Mouse (Mus musculus): ENCODE data around the gene Phxr2. TPM values are rescaled to one million over a fixed set of nuclear protein-coding genes. Genes with fewer than 3 reads are reported as not detected.
A peak's percentile ranks its signal among the peaks of the same experiment; 100 is the strongest.

Phxr2 gene
- polyA plus RNA-seq, 1 experiment from 2014 or later = not detected

GRCm38 (mm10) chr10:99106703-99107631, 19.2 kb downstream of the Phxr2 start, which contains the start of gene Poc1b:
Gene Poc1b (plus strand): TSS chr10:99107036.
- Histone ChIP-seq H3K4me3 (replicated peaks; ENCODE audit: low read depth, low read length) (peak within 1 kb of the TSS; percentile 100), H3K9me3 (replicated peaks; ENCODE audit: low read length) (no peaks in the 10 kb centered on the region), H3K9ac (ENCODE audit: low read depth, low read length) (peak within 1 kb of the TSS; percentile 85), H3K36me3 (ENCODE audit: insufficient read depth, low read length) (peaks cover 5% of the 10 kb centered on the region), H3K4me1 (replicated peaks; ENCODE audit: insufficient read depth, low read length) (0 out of 2 replicates have a peak, but pooled peaks cover 6% of the 10 kb centered on the region), H3K27ac (peak within 1 kb of the TSS; percentile 82), H3K4me2 (ENCODE audit: low read length) (peak within 1 kb of the TSS; percentile 98), H3K27me3 (ENCODE audit: insufficient read depth, low read length) (no peaks in the 10 kb centered on the region)
- DNase-seq (ENCODE audit: low spot score) = peak; percentile 92
- ATAC-seq (replicated peaks; ENCODE audit: low FRiP score, low read depth) = peak; percentile 90
- no peak for TF ChIP-seq CTCF (IDR thresholded peaks at IDR 0.05; ENCODE audit: low read depth)
- under 1% methylated on average over 103 of the region's 106 CpGs for whole genome bisulfite sequencing

DNA sequence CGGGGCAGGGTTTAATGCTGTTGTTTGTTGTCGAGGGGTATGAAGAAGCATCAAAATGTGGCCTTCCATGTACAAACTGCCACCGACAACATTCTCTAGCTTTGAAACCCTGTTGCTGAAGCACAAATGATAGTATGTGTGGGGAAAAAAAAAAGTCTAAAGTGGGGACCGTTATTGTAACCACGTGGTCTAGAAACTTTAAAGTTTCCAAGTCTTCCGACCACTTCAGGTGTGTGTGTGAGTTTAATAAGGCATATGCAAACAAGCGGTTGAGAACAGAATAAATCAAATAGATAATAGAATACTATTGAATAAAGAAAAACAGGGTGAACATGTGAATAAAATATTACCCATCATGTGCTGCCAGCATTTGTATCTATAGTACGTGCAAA, 19.8 kb downstream of the Phxr2 start:
- Histone ChIP-seq H3K4me2 (ENCODE audit: low read length) (peak overlapping the region; percentile 98), H3K27me3 (ENCODE audit: insufficient read depth, low read length) (no peaks in the 10 kb centered on the region), H3K4me1 (replicated peaks; ENCODE audit: insufficient read depth, low read length) (0 out of 2 replicates have a peak, but pooled peaks cover 6% of the 10 kb centered on the region), H3K9me3 (replicated peaks; ENCODE audit: low read length) (no peaks in the 10 kb centered on the region), H3K27ac (no peak overlapping the region), H3K9ac (ENCODE audit: low read depth, low read length) (peak overlapping the region; percentile 85; the same call in 1 of the 2 replicates), H3K36me3 (ENCODE audit: insufficient read depth, low read length) (peaks cover 5% of the 10 kb centered on the region), H3K4me3 (replicated peaks; ENCODE audit: low read depth, low read length) (peak overlapping the region; percentile 100)
- WGBS = 33% methylated on average over 8 of the region's 8 CpGs
- no peak for DNase-seq (ENCODE audit: low spot score)
- ATAC-seq (replicated peaks; ENCODE audit: low FRiP score, low read depth) = no peak
- no peak for TF ChIP-seq CTCF (IDR thresholded peaks at IDR 0.05; ENCODE audit: low read depth)

DNA sequence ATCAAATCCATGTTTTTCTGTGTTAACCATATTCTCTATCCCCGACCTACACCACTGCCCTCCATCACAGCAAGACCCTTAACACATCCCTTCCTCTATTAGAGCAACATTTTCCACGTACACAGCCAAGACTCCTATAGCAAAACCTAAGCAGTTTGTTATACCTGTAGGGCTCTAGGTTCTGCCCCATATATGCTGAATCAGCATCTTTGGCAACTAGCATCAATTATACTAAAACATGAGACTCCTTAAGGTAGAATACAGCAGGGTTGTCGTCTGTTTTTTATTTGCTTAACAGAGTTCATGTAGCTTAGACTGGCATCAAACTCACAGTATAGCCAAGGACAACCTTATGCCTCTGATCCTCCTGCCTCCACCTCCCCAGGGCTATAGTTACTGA, 20.6 kb downstream of the Phxr2 start:
- TF ChIP-seq CTCF (IDR thresholded peaks at IDR 0.05; ENCODE audit: low read depth) = no peak
- Histone ChIP-seq H3K4me3 (replicated peaks; ENCODE audit: low read depth, low read length) (no peak overlapping the region), H3K9ac (ENCODE audit: low read depth, low read length) (no peak overlapping the region), H3K36me3 (ENCODE audit: insufficient read depth, low read length) (peaks cover 5% of the 10 kb centered on the region), H3K4me2 (ENCODE audit: low read length) (no peak overlapping the region), H3K4me1 (replicated peaks; ENCODE audit: insufficient read depth, low read length) (0 out of 2 replicates have a peak, but pooled peaks cover 6% of the 10 kb centered on the region), H3K9me3 (replicated peaks; ENCODE audit: low read length) (no peaks in the 10 kb centered on the region), H3K27me3 (ENCODE audit: insufficient read depth, low read length) (no peaks in the 10 kb centered on the region), H3K27ac (no peak overlapping the region)
- ATAC-seq (replicated peaks; ENCODE audit: low FRiP score, low read depth) (no peak), DNase-seq (ENCODE audit: low spot score) (no peak)
- 84% methylated on average over 3 of the region's 3 CpGs for WGBS

- Histone ChIP-seq H3K27me3 (ENCODE audit: insufficient read depth, low read length) (no peaks in the 10 kb centered on the region), H3K4me1 (replicated peaks; ENCODE audit: insufficient read depth, low read length) (no peaks in the 10 kb centered on the region), H3K4me3 (replicated peaks; ENCODE audit: low read depth, low read length) (no peak overlapping the region), H3K9ac (ENCODE audit: low read depth, low read length) (no peak overlapping the region), H3K36me3 (ENCODE audit: insufficient read depth, low read length) (no peaks in the 10 kb centered on the region), H3K9me3 (replicated peaks; ENCODE audit: low read length) (no peaks in the 10 kb centered on the region), H3K4me2 (ENCODE audit: low read length) (no peak overlapping the region), H3K27ac (no peak overlapping the region)
- 58% methylated on average over 10 of the region's 10 CpGs for WGBS
- DNase-seq (ENCODE audit: low spot score) = peak; percentile 58
- no peak for ATAC-seq (replicated peaks; ENCODE audit: low FRiP score, low read depth)
- peak; percentile 69 for TF ChIP-seq CTCF (IDR thresholded peaks at IDR 0.05; ENCODE audit: low read depth)
Measured at GRCm38 (mm10) chr10:99097374-99097773, 28.8 kb downstream of the Phxr2 start.

GRCm38 (mm10) chr10:99095114-99095513, 31.0 kb downstream of the Phxr2 start:
- ATAC-seq (replicated peaks; ENCODE audit: low FRiP score, low read depth) = no peak

DNA sequence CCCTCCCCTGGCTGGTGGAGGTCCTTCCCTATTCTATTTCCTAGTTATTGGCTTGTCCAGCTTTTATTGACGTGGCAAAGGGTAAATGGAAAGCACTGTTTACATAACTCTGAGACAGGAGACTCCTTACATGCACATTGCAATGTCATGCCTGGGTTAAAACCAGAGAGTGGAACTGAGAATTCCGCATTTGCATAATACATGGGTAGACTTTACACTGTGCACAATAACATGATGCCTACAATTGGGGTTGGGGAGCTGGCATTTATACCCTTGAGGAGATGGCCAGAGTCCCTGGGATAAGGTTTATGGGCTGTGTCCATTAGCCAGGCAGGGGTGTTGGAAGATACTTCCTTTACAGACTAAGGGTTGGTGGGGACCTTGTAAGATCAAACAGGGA, 32.8 kb downstream of the Phxr2 start:
- H3K9ac ChIP-seq (ENCODE audit: low read depth, low read length) = no peak overlapping the region
- no peaks in the 10 kb centered on the region for H3K27me3 ChIP-seq (ENCODE audit: insufficient read depth, low read length)
- no peaks in the 10 kb centered on the region for H3K9me3 ChIP-seq (replicated peaks; ENCODE audit: low read length)
- no peak for ATAC-seq (replicated peaks; ENCODE audit: low FRiP score, low read depth)
- no peaks in the 10 kb centered on the region for H3K36me3 ChIP-seq (ENCODE audit: insufficient read depth, low read length)
- H3K4me1 ChIP-seq (replicated peaks; ENCODE audit: insufficient read depth, low read length) = no peaks in the 10 kb centered on the region
- no peak for DNase-seq (ENCODE audit: low spot score)
- no peak overlapping the region for H3K4me3 ChIP-seq (replicated peaks; ENCODE audit: low read depth, low read length)
- no peak overlapping the region for H3K4me2 ChIP-seq (ENCODE audit: low read length)
- no peak overlapping the region for H3K27ac ChIP-seq
- 52% methylated on average over 2 of the region's 2 CpGs for WGBS
- TF ChIP-seq CTCF (IDR thresholded peaks at IDR 0.05; ENCODE audit: low read depth) = no peak

More at GRCm38 (mm10) chr10:99095114-99095513, 31.0 kb downstream of the Phxr2 start:
- Histone ChIP-seq H3K4me1 (replicated peaks; ENCODE audit: insufficient read depth, low read length) (no peaks in the 10 kb centered on the region), H3K4me3 (replicated peaks; ENCODE audit: low read depth, low read length) (no peak overlapping the region), H3K4me2 (ENCODE audit: low read length) (no peak overlapping the region), H3K9me3 (replicated peaks; ENCODE audit: low read length) (no peaks in the 10 kb centered on the region), H3K27me3 (ENCODE audit: insufficient read depth, low read length) (no peaks in the 10 kb centered on the region), H3K27ac (no peak overlapping the region), H3K9ac (ENCODE audit: low read depth, low read length) (no peak overlapping the region), H3K36me3 (ENCODE audit: insufficient read depth, low read length) (no peaks in the 10 kb centered on the region)
- 87% methylated on average over 2 of the region's 2 CpGs for WGBS
- DNase-seq (ENCODE audit: low spot score) = peak; percentile 49
- no peak for TF ChIP-seq CTCF (IDR thresholded peaks at IDR 0.05; ENCODE audit: low read depth)
